Mouse (Mus musculus) forebrain, embryonic 12.5 days (tissue): ENCODE measurements around the gene Phip. TPM values are rescaled to one million over a fixed set of nuclear protein-coding genes. Genes with fewer than 3 reads are reported as not detected.

Experiments used
- ATAC-seq: fragments of 200-750 bp; cut with Nextera tagmentation; 2 replicates; pipeline ENCODE4 v1.8.0; 2017; ENCODE audit warnings: moderate TSS enrichment; ENCODE audit not compliant: low FRiP score
- H3K27ac ChIP-seq: fragments of 300-500 bp; sonication (generic); 2 replicates; pipeline ENCODE4 v1.5.1; 2016; ENCODE audit warnings: mild to moderate bottlenecking
- H3K27me3 ChIP-seq: fragments of 300-500 bp; sonication (generic); 2 replicates; pipeline ENCODE4 v1.6.1; 2016; ENCODE audit warnings: mild to moderate bottlenecking
- H3K36me3 ChIP-seq: fragments of 300-500 bp; sonication (generic); replicated peaks from 2 replicates; pipeline ENCODE4 v1.6.1; 2016; ENCODE audit warnings: mild to moderate bottlenecking
- H3K4me1 ChIP-seq: fragments of 300-500 bp; sonication (generic); 2 replicates; pipeline ENCODE4 v1.6.1; 2016
- H3K4me2 ChIP-seq: fragments of 300-500 bp; sonication (generic); 2 replicates; pipeline ENCODE4 v1.6.1; 2016; ENCODE audit warnings: mild to moderate bottlenecking, moderate library complexity
- H3K4me3 ChIP-seq: fragments of 300-500 bp; sonication (generic); replicated peaks from 2 replicates; pipeline ENCODE4 v1.5.1; 2016; ENCODE audit warnings: mild to moderate bottlenecking
- H3K9ac ChIP-seq: fragments of 300-500 bp; sonication (generic); 2 replicates; pipeline ENCODE4 v1.6.1; 2016; ENCODE audit warnings: mild to moderate bottlenecking
- H3K9me3 ChIP-seq: fragments of 300-500 bp; sonication (generic); 2 replicates; pipeline ENCODE4 v1.6.1; 2016
- WGBS: fragments of 180-500 bp; shearing (Covaris S2); methylation state at CpG from one replicate; pipeline ENCODE4 v1.1.7; 2016; 5-methylcytosine and 5-hydroxymethylcytosine counted together
- polyA plus RNA-seq: library from polyadenylated mRNA; unstranded; fragments of >200 nt; fragmentation: Nextera tagmentation; extraction: Ambion mirVana; gene quantifications from 2 replicates; pipeline ENCODE4 v1.2.1, GENCODE M21; 2016

Phip gene
- polyA plus RNA-seq, 1 experiment from 2014 or later = 176 TPM

DNA sequence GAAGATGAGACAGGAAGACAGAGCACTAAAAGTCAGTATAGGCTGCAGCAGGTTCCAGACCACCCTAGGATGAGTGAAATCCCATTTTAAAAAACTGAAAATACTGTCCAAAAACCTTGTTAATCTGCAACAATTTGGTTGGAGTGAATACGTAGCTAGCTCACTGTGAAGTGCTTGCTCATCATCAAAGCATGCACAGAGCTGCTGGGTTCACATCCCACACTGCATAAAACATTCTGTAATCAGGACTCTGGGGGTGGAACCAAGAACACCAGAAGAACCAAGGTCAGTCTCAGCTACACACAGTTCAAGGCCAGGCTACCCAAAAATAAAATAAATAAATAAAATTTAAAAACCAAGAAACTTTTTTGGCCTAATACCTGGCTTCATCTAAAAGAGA lies 3.9 kb downstream of the Phip start:
- Histone ChIP-seq H3K9me3 (no peaks in the 10 kb centered on the region), H3K4me3 (peak overlapping the region; percentile 13; the same call in 1 of the 2 replicates), H3K9ac (no peak overlapping the region), H3K27me3 (no peaks in the 10 kb centered on the region), H3K27ac (no peak overlapping the region), H3K4me1 (peaks cover 24% of the 10 kb centered on the region), H3K36me3 (no peaks in the 10 kb centered on the region), H3K4me2 (peak overlapping the region; percentile 31; the same call in 1 of the 2 replicates)
- ATAC-seq = no peak
- 47% methylated on average over 1 of the region's 1 CpGs for WGBS

DNA sequence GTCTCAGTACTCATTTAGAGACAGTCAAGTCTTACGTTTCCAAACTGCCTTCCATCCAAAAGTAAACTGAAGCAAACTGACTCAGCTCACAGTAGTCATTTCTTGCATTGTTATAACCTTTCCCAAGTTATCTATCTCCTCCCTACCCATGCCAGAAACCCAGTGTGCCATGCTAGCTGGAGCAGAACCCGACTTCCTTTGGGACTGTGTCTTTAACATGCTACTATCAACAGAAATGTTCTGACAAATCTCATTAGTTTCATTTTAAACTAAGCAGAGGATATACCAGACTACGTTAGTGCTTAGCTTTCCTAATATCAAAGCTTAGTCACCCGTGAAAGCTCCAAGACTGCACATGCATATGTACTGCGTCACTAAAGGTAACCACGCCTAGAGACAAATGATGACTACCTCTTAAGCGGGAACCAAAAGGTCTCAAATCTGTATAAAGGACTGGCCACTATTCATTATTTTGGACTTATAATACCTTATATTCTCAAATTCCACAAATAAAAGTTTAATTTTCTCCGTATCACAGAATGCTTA lies 8.2 kb downstream of the Phip start:
- 77% methylated on average over 8 of the region's 8 CpGs for WGBS
- peaks cover 16% of the 10 kb centered on the region for H3K4me1 ChIP-seq
- peaks cover 3% of the 10 kb centered on the region; the same call in 1 of the 2 replicates for H3K36me3 ChIP-seq
- H3K9ac ChIP-seq = no peak overlapping the region
- no peak for ATAC-seq
- H3K4me3 ChIP-seq = no peak overlapping the region
- no peaks in the 10 kb centered on the region for H3K27me3 ChIP-seq
- H3K4me2 ChIP-seq = no peak overlapping the region
- no peak overlapping the region for H3K27ac ChIP-seq
- no peaks in the 10 kb centered on the region for H3K9me3 ChIP-seq

DNA sequence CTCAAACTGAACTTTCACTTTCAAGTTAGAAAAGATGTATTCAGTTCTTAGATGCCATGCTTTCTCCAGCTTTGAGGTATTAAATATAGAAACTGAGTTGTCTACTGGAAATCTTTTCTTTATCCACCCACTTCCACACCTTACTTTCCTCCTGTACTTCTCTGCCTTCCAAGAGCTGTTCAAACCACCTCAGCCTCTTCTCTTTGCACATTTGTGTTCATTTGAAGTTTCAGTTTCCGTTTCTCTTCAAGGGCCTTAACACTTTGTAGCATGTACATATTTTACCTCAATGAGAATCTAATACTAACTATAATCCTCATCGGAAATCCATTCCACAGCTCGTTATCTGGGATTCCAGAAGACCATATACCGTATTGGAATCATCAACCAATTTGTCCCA lies 11.3 kb downstream of the Phip start:
- Histone ChIP-seq H3K4me3 (no peak overlapping the region), H3K9ac (no peak overlapping the region), H3K27me3 (no peaks in the 10 kb centered on the region), H3K4me1 (peaks cover 3% of the 10 kb centered on the region; the same call in 1 of the 2 replicates), H3K4me2 (no peak overlapping the region), H3K36me3 (peaks cover 10% of the 10 kb centered on the region), H3K9me3 (no peaks in the 10 kb centered on the region), H3K27ac (no peak overlapping the region)
- no peak for ATAC-seq
- WGBS = 85% methylated on average over 4 of the region's 4 CpGs

GRCm38 (mm10) chr9:82961352-82961751 lies 14.0 kb downstream of the Phip start:
- ATAC-seq = no peak
- H3K4me3 ChIP-seq = no peak overlapping the region
- no peaks in the 10 kb centered on the region for H3K27me3 ChIP-seq
- H3K4me1 ChIP-seq = no peaks in the 10 kb centered on the region
- peaks cover 21% of the 10 kb centered on the region for H3K36me3 ChIP-seq
- no peak overlapping the region for H3K4me2 ChIP-seq
- H3K9ac ChIP-seq = no peak overlapping the region
- no peaks in the 10 kb centered on the region for H3K9me3 ChIP-seq
- 94% methylated on average over 2 of the region's 2 CpGs for WGBS
- H3K27ac ChIP-seq = no peak overlapping the region

DNA sequence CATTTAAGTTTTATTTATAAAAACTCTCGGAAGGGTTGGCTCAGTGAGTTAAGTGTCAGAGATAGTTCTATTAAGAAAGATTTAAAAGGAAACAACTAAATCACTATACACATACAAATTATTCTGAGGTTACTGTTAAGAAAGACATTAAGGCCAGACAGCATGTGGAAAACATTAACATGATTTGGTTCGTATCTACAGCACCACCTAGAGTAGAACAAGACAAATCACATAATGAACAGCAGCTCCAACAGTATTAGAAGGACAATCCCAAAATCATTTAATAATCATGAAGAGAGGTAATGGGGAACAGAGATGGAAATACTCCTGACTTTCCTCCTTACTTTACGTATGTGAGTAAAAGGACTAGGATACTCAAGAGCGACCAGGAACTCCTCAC lies 20.0 kb downstream of the Phip start:
- no peaks in the 10 kb centered on the region for H3K27me3 ChIP-seq
- no peaks in the 10 kb centered on the region for H3K9me3 ChIP-seq
- 0 out of 2 replicates have a peak, but pooled peaks cover 4% of the 10 kb centered on the region for H3K4me1 ChIP-seq
- no peak overlapping the region for H3K9ac ChIP-seq
- H3K36me3 ChIP-seq = peaks cover 41% of the 10 kb centered on the region
- H3K4me3 ChIP-seq = no peak overlapping the region
- WGBS = 81% methylated on average over 4 of the region's 4 CpGs
- no peak for ATAC-seq
- H3K4me2 ChIP-seq = no peak overlapping the region
- no peak overlapping the region for H3K27ac ChIP-seq

DNA sequence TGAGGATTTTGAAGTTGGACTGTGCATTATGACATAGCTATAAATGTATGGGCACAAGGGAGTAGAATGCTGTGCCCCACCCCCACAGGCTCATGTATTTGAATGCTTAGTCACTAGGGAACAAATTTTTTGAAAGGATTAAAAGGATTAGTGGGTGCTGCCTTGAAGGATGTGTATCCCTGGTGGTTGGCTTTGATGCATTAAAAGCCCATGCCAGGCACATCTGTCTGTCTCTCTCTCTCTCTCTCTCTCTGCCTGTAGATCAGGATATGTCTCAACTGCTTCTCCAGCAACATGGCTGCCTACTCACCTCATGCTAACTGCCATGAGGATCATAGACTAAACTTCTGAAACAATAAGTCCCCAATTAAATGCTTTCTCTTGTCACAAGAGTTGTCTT lies 23.0 kb downstream of the Phip start:
- Histone ChIP-seq H3K9me3 (no peaks in the 10 kb centered on the region), H3K27me3 (no peaks in the 10 kb centered on the region), H3K9ac (no peak overlapping the region), H3K27ac (no peak overlapping the region), H3K4me2 (no peak overlapping the region), H3K4me3 (no peak overlapping the region), H3K4me1 (0 out of 2 replicates have a peak, but pooled peaks cover 4% of the 10 kb centered on the region), H3K36me3 (peaks cover 38% of the 10 kb centered on the region)
- ATAC-seq = no peak

DNA sequence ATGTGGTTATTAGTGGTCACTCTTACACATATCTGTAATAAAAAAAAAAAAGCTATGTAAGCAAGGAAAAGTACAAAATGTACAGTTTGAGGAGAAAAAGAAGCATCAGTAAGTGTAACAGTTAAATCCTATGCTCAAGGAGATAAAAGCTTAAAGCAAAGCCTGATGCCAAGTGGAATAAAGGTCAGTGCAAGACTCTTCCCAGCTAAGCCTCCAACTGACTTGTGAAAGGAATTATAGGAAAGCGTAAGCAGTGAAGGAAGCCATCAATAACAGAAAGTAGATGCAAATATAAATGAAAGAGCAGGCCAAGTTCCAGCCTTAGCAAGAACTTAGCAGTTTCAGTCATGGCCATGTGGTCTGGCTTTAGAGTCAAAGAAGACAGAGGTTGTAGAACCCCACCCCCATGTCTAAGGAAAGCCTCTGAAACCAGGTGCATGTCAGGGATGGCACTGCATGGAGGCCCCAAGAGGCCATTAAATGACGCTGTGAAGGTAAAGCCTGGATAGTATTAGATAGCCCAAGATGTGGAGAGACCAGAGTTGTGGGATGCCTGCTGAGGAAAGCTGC lies 23.8 kb downstream of the Phip start:
- Histone ChIP-seq H3K4me3 (no peak overlapping the region), H3K27me3 (no peaks in the 10 kb centered on the region), H3K27ac (no peak overlapping the region), H3K4me2 (no peak overlapping the region), H3K36me3 (peaks cover 31% of the 10 kb centered on the region), H3K9me3 (no peaks in the 10 kb centered on the region), H3K9ac (no peak overlapping the region), H3K4me1 (0 out of 2 replicates have a peak, but pooled peaks cover 4% of the 10 kb centered on the region)
- 85% methylated on average over 2 of the region's 2 CpGs for WGBS
- ATAC-seq = no peak

DNA sequence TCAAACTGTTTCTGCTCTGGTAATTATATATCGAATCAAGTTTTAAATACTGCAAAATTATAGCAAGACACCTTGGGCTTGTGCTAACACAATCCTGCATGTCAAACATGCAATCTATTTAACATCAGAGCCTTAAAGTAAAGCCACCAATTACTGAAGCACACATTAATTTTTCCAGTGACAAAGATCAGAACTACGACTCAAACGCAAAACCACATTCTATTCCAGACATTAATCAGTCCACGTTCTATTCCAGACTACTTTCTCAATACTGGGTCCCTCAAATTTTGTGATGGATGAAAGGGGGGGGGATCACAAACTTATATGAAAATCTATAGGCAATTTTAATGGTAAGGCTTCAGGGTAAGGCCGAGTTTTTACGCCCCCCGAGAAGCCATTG lies 68.1 kb downstream of the Phip start:
- H3K9ac ChIP-seq = no peak overlapping the region
- H3K4me3 ChIP-seq = no peak overlapping the region
- no peaks in the 10 kb centered on the region for H3K4me1 ChIP-seq
- WGBS = 97% methylated on average over 7 of the region's 7 CpGs
- H3K9me3 ChIP-seq = no peaks in the 10 kb centered on the region
- H3K27ac ChIP-seq = no peak overlapping the region
- H3K27me3 ChIP-seq = no peaks in the 10 kb centered on the region
- no peak overlapping the region for H3K4me2 ChIP-seq
- peaks cover 56% of the 10 kb centered on the region for H3K36me3 ChIP-seq
- no peak for ATAC-seq

- Histone ChIP-seq H3K27me3 (no peaks in the 10 kb centered on the region), H3K4me2 (no peak overlapping the region), H3K36me3 (peaks cover 58% of the 10 kb centered on the region), H3K9me3 (no peaks in the 10 kb centered on the region), H3K27ac (no peak overlapping the region), H3K4me3 (no peak overlapping the region), H3K9ac (no peak overlapping the region), H3K4me1 (no peaks in the 10 kb centered on the region)
- no peak for ATAC-seq
Observed at GRCm38 (mm10) chr9:82888645-82889044, 86.7 kb downstream of the Phip start.

GRCm38 (mm10) chr9:82884177-82884576 lies 91.1 kb downstream of the Phip start:
- H3K36me3 ChIP-seq = peaks cover 64% of the 10 kb centered on the region

GRCm38 (mm10) chr9:82877078-82877477 lies 98.2 kb downstream of the Phip start:
- H3K9me3 ChIP-seq = no peaks in the 10 kb centered on the region
- 90% methylated on average over 1 of the region's 1 CpGs for WGBS
- no peaks in the 10 kb centered on the region for H3K4me1 ChIP-seq
- no peak overlapping the region for H3K27ac ChIP-seq
- H3K27me3 ChIP-seq = no peaks in the 10 kb centered on the region
- H3K9ac ChIP-seq = no peak overlapping the region
- no peak for ATAC-seq
- no peak overlapping the region for H3K4me3 ChIP-seq
- no peak overlapping the region for H3K4me2 ChIP-seq
- peaks cover 63% of the 10 kb centered on the region for H3K36me3 ChIP-seq

More at GRCm38 (mm10) chr9:82884177-82884576, 91.1 kb downstream of the Phip start:
- Histone ChIP-seq H3K9me3 (no peaks in the 10 kb centered on the region), H3K27ac (no peak overlapping the region), H3K27me3 (no peaks in the 10 kb centered on the region), H3K4me1 (no peaks in the 10 kb centered on the region), H3K4me3 (no peak overlapping the region), H3K4me2 (no peak overlapping the region), H3K9ac (no peak overlapping the region)
- ATAC-seq = no peak

GRCm38 (mm10) chr9:82867698-82868097 lies 107.6 kb downstream of the Phip start:
- Histone ChIP-seq H3K27me3 (no peaks in the 10 kb centered on the region), H3K27ac (no peak overlapping the region), H3K4me1 (no peaks in the 10 kb centered on the region), H3K9me3 (no peaks in the 10 kb centered on the region), H3K36me3 (peaks cover 32% of the 10 kb centered on the region), H3K4me2 (no peak overlapping the region), H3K4me3 (no peak overlapping the region), H3K9ac (no peak overlapping the region)
- no peak for ATAC-seq
- 83% methylated on average over 3 of the region's 3 CpGs for WGBS

- Histone ChIP-seq H3K36me3 (peaks cover 23% of the 10 kb centered on the region), H3K4me1 (no peaks in the 10 kb centered on the region), H3K9ac (no peak overlapping the region), H3K4me3 (no peak overlapping the region), H3K9me3 (no peaks in the 10 kb centered on the region), H3K27ac (no peak overlapping the region), H3K4me2 (no peak overlapping the region), H3K27me3 (no peaks in the 10 kb centered on the region)
- 85% methylated on average over 1 of the region's 1 CpGs for WGBS
- ATAC-seq = no peak
Observed at GRCm38 (mm10) chr9:82866121-82866520, 109.2 kb downstream of the Phip start.
